Mouse (Mus musculus): ENCODE measurements around the gene Arhgap27. TPM values are rescaled to one million over a fixed set of nuclear protein-coding genes. Genes with fewer than 3 reads are reported as not detected.

Gene Arhgap27
- total and polyA plus RNA-seq, 3 experiments = 6.3 to 15.0 TPM; not detected in 1

DNA sequence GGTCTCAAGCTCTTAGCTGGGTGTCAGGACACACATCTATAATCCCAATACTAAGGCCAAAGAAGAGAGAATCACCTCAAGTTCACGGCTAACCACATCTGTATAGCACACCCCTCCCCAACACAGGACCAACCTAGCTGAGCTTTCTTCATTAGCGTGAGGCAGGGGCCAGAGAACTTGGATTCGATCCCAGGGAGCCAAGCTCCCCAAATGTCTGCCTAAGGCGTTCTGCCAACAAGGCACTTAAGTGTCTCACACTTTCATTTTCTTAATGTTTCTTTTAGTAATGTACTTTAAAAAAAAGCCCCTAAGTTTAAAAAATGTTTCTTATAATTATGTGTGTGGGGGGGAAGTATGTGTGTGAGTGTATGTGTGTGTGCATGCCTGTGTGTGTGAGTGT is 42.8 kb downstream of the Arhgap27 start:
- no peaks in the 10 kb centered on the region for H3K9me3 ChIP-seq (replicated peaks; ENCODE audit: insufficient read depth, low read length)
- DNase-seq (ENCODE audit: low read depth, low spot score) = no peak

DNA sequence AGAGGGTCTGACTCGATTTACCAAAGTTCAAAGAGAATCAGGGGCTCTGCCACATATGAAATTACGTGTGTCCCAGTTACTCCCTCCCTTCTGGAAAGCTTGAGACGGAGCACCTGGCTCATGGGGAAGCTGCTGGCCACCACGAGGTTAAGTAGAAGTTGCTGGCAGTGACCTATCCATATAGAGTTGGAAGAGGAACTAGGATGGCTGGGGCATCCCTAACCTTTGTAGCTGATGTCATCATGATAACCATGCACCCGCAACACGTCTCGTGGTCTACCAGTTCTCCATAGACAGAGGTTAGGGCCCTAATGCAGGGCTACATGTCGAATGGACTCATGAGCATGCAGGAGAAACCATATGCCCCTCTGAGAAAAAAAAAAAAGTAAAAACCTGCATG is 43.3 kb downstream of the Arhgap27 start:
- Histone ChIP-seq H3K4me1 (ENCODE audit: control insufficient read depth in 1 of 2, insufficient read depth in 2 of 2, low read length in 2 of 2) (no peaks in the 10 kb centered on the region), H3K9ac (ENCODE audit: control insufficient read depth, low read depth, low read length, poor library complexity, severe bottlenecking) (no peak overlapping the region), H3K27me3 (ENCODE audit: control insufficient read depth in 1 of 2, insufficient read depth in 2 of 2, low read length in 2 of 2) (peaks cover 3 to 6% of the 10 kb centered on the region in 2 experiments), H3K79me2 (ENCODE audit: control insufficient read depth, insufficient read depth, low read length, poor library complexity) (no peaks in the 10 kb centered on the region), H3K36me3 (ENCODE audit: control insufficient read depth in 1 of 2, insufficient read depth in 2 of 2, low read length in 2 of 2) (no peaks in the 10 kb centered on the region), H3K4me3 (ENCODE audit: control insufficient read depth in 1 of 2, insufficient read depth in 1 of 2, low read depth in 2 of 2, low read length in 2 of 2) (no peak overlapping the region), H3K9me3 (replicated peaks; ENCODE audit: insufficient read depth, low read length) (no peaks in the 10 kb centered on the region), H3K27ac (ENCODE audit: control insufficient read depth, low read depth, low read length) (no peak overlapping the region)
- TF ChIP-seq UBTF (IDR thresholded peaks at IDR 0.05; ENCODE audit: borderline replicate concordance, insufficient read depth, low read depth, low read length) = no peak
- TF ChIP-seq TCF12 (IDR thresholded peaks at IDR 0.05; ENCODE audit: low read depth, low read length) = no peak
- no peak for TF ChIP-seq CTCF (IDR thresholded peaks at IDR 0.05 in 2 of 3, conservative IDR thresholded peaks at IDR 0.05 in 1 of 3; ENCODE audit: control insufficient read depth in 1 of 3, insufficient read depth in 1 of 3, low read depth in 2 of 3, low read length in 3 of 3, poor library complexity in 1 of 3, severe bottlenecking in 1 of 3)
- no peak for TF ChIP-seq BHLHE40 (IDR thresholded peaks at IDR 0.05; ENCODE audit: borderline replicate concordance, low read depth, low read length)
- TF ChIP-seq GATA1 (IDR thresholded peaks at IDR 0.05; ENCODE audit: low read depth, low read length) = no peak
- TF ChIP-seq EP300 (IDR thresholded peaks at IDR 0.05; ENCODE audit: low read depth in 1 of 2, low read length in 2 of 2) = no peak
- no peak for TF ChIP-seq ZC3H11A (IDR thresholded peaks at IDR 0.05; ENCODE audit: low read depth, low read length)
- no peak for TF ChIP-seq MAX (IDR thresholded peaks at IDR 0.05; ENCODE audit: low read length)
- no peak for TF ChIP-seq MAZ (IDR thresholded peaks at IDR 0.05; ENCODE audit: low read depth, low read length)
- no peak for TF ChIP-seq TBP (IDR thresholded peaks at IDR 0.05; ENCODE audit: low read depth, low read length)
- no peak for TF ChIP-seq HCFC1 (IDR thresholded peaks at IDR 0.05; ENCODE audit: low read depth, low read length)
- no peak for TF ChIP-seq MXI1 (IDR thresholded peaks at IDR 0.05; ENCODE audit: low read depth, low read length)
- TF ChIP-seq TAL1 (IDR thresholded peaks at IDR 0.05; ENCODE audit: low read length) = no peak
- no peak for TF ChIP-seq POLR2AphosphoS5 (IDR thresholded peaks at IDR 0.05; ENCODE audit: borderline replicate concordance, low read depth, low read length)
- DNase-seq (ENCODE audit: low read depth, low spot score) = no peak

More for the DNA sequence above, 42.8 kb downstream of the Arhgap27 start:
- Histone ChIP-seq H3K79me2 (ENCODE audit: control insufficient read depth, insufficient read depth, low read length, poor library complexity) (no peaks in the 10 kb centered on the region), H3K27me3 (ENCODE audit: control insufficient read depth in 1 of 2, insufficient read depth in 2 of 2, low read length in 2 of 2) (peaks cover 3 to 6% of the 10 kb centered on the region in 2 experiments), H3K4me1 (ENCODE audit: control insufficient read depth in 1 of 2, insufficient read depth in 2 of 2, low read length in 2 of 2) (no peaks in the 10 kb centered on the region), H3K4me3 (ENCODE audit: control insufficient read depth in 1 of 2, insufficient read depth in 1 of 2, low read depth in 2 of 2, low read length in 2 of 2) (no peak overlapping the region), H3K27ac (ENCODE audit: control insufficient read depth, low read depth, low read length) (no peak overlapping the region), H3K9ac (ENCODE audit: control insufficient read depth, low read depth, low read length, poor library complexity, severe bottlenecking) (no peak overlapping the region), H3K36me3 (ENCODE audit: control insufficient read depth in 1 of 2, insufficient read depth in 2 of 2, low read length in 2 of 2) (no peaks in the 10 kb centered on the region)
- TF ChIP-seq BHLHE40 (IDR thresholded peaks at IDR 0.05; ENCODE audit: borderline replicate concordance, low read depth, low read length) (no peak), CHD1 (IDR thresholded peaks at IDR 0.05; ENCODE audit: low read depth, low read length) (no peak), JUND (IDR thresholded peaks at IDR 0.05; ENCODE audit: low read depth, low read length) (no peak), ZKSCAN1 (IDR thresholded peaks at IDR 0.05; ENCODE audit: low read depth, low read length) (no peak), E2F4 (IDR thresholded peaks at IDR 0.05; ENCODE audit: borderline replicate concordance, low read depth, low read length) (no peak), MYB (IDR thresholded peaks at IDR 0.05; ENCODE audit: low read depth, low read length) (no peak), MXI1 (IDR thresholded peaks at IDR 0.05; ENCODE audit: low read depth, low read length) (no peak), POLR2A (IDR thresholded peaks at IDR 0.05; ENCODE audit: control insufficient read depth in 1 of 2, insufficient read depth in 1 of 2, low read depth in 1 of 2, low read length in 2 of 2, poor library complexity in 1 of 2) (no peak), GABPA (IDR thresholded peaks at IDR 0.05; ENCODE audit: low read depth, low read length) (no peak), MAZ (IDR thresholded peaks at IDR 0.05; ENCODE audit: low read depth, low read length) (no peak), CHD2 (IDR thresholded peaks at IDR 0.05; ENCODE audit: low read length) (no peak), ETS1 (IDR thresholded peaks at IDR 0.05; ENCODE audit: low read depth, low read length) (no peak), EP300 (IDR thresholded peaks at IDR 0.05; ENCODE audit: low read depth in 1 of 2, low read length in 2 of 2) (no peak), RAD21 (IDR thresholded peaks at IDR 0.05; ENCODE audit: low read depth, low read length) (no peak), KAT2A (conservative IDR thresholded peaks at IDR 0.05; ENCODE audit: low read depth, low read length) (no peak), SMC3 (IDR thresholded peaks at IDR 0.05; ENCODE audit: low read depth, low read length) (no peak), POLR2AphosphoS2 (IDR thresholded peaks at IDR 0.05; ENCODE audit: low read length) (no peak), ZNF384 (IDR thresholded peaks at IDR 0.05; ENCODE audit: low read depth, low read length) (no peak)

All from MEL (cell line).